Mouse (Mus musculus): ENCODE data around the gene Erbb2. TPM values are rescaled to one million over a fixed set of nuclear protein-coding genes. Genes with fewer than 3 reads are reported as not detected.

Erbb2 gene
- 26.9 and 30.7 TPM in 2 replicates for polyA plus RNA-seq (2015; fragmentation: Nextera tagmentation; extraction: Ambion mirVana)

DNA sequence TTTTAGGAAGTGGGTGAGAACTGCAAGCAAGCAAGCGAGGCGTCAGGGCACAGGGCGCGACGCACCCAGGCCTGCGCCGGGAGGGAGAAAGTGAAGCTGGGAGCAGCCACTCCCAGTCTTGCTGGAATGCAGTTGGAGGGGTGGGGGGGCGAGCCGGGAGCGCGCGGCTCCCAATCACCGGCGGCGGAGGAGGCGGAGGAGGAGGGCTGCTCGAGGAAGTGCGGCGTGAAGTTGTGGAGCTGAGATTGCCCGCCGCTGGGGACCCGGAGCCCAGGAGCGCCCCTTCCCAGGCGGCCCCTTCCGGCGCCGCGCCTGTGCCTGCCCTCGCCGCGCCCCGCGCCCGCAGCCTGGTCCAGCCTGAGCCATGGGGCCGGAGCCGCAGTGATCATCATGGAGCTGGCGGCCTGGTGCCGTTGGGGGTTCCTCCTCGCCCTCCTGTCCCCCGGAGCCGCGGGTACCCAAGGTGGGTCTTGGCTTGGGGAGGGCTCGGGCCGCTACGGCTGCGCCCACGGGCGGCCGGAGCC lies at the start of gene Erbb2:
TSS of gene Erbb2 (plus strand) at position 198 of the 524 bp plus-strand sequence.
- H3K27me3 ChIP-seq (ENCODE audit: control insufficient read depth, insufficient read depth, low read length) = no peaks in the 10 kb centered on the region
- ATAC-seq (ENCODE audit: low FRiP score, low TSS enrichment) (peak; percentile 85), DNase-seq (ENCODE audit: low spot score) (peak; percentile 97)
- no peaks in the 10 kb centered on the region for H3K9me3 ChIP-seq (ENCODE audit: control insufficient read depth, low read length)
- H3K9ac ChIP-seq (ENCODE audit: low read length) = peak within 1 kb of the TSS; percentile 97
- H3K4me3 ChIP-seq (ENCODE audit: low read depth, low read length) = peak within 1 kb of the TSS; percentile 100
- no peak for TF ChIP-seq EP300 (optimal IDR thresholded peaks at IDR 0.05)
- no peak for TF ChIP-seq CTCF (IDR thresholded peaks at IDR 0.05; ENCODE audit: low read depth)
- peak within 1 kb of the TSS; percentile 97 for H3K27ac ChIP-seq (replicated peaks)
- H3K4me1 ChIP-seq (replicated peaks; ENCODE audit: control insufficient read depth, insufficient read depth) = peaks cover 7% of the 10 kb centered on the region; the same call in 1 of the 2 replicates
- no peaks in the 10 kb centered on the region for H3K36me3 ChIP-seq (ENCODE audit: control insufficient read depth, insufficient read depth, low read length)
- H3K4me2 ChIP-seq (replicated peaks; ENCODE audit: low read depth) = peak within 1 kb of the TSS; percentile 78
- under 1% methylated on average over 33 of the region's 49 CpGs for WGBS

DNA sequence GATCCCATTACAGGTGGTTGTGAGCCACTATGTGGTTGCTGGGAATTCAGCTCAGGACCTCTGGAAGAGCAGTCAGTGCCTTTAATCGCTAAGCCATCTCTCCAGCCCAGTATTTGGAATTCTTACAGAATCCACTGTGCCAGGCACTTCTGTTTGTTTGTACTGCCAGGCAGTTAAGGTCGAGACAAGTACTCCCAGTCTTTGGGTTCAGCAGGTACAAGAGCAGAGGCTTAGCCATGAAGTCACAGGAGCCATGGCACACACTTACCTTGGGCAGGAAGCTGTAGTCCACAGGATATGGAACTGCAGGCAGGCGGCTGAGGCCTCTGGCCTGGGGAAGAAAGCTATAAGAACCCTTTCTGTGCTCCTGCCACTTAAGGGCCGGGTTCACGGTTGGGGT lies 48.5 kb upstream of the Erbb2 start:
- no peaks in the 10 kb centered on the region for H3K27me3 ChIP-seq (ENCODE audit: control insufficient read depth, insufficient read depth, low read length)
- ATAC-seq (ENCODE audit: low FRiP score, low TSS enrichment) = no peak
- TF ChIP-seq EP300 (optimal IDR thresholded peaks at IDR 0.05) (no peak), CTCF (IDR thresholded peaks at IDR 0.05; ENCODE audit: low read depth) (no peak)

DNA sequence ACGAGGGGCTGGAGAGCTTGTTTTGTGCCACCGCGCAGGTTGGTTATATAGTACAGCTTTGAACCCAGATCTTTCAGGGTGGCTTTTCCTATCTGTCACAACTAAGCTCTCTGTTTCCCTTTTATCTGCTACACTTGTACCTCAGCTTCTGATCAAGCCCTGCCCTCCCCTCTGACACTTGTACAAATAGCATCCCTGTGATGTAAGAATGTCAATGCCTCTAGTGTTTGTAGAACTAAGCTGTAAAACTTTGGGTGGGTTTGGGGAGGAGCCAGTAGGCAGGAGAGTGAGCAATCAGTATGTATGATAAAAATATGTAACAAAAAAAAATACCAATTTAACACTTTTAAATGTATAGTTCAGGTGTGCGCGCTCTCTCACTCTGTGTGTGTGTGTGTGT lies 47.9 kb upstream of the Erbb2 start:
- Histone ChIP-seq H3K4me3 (ENCODE audit: low read depth, low read length) (no peak overlapping the region), H3K9me3 (ENCODE audit: control insufficient read depth, low read length) (no peaks in the 10 kb centered on the region), H3K9ac (ENCODE audit: low read length) (no peak overlapping the region), H3K27ac (replicated peaks) (no peak overlapping the region), H3K27me3 (ENCODE audit: control insufficient read depth, insufficient read depth, low read length) (no peaks in the 10 kb centered on the region), H3K36me3 (ENCODE audit: control insufficient read depth, insufficient read depth, low read length) (no peaks in the 10 kb centered on the region), H3K4me2 (replicated peaks; ENCODE audit: low read depth) (no peak overlapping the region), H3K4me1 (replicated peaks; ENCODE audit: control insufficient read depth, insufficient read depth) (0 out of 2 replicates have a peak, but pooled peaks cover 3% of the 10 kb centered on the region)
- TF ChIP-seq EP300 (optimal IDR thresholded peaks at IDR 0.05) = no peak
- TF ChIP-seq CTCF (IDR thresholded peaks at IDR 0.05; ENCODE audit: low read depth) = no peak
- DNase-seq (ENCODE audit: low spot score) (no peak), ATAC-seq (ENCODE audit: low FRiP score, low TSS enrichment) (no peak)
- WGBS = 81% methylated on average over 5 of the region's 5 CpGs

More for the DNA sequence above, 48.5 kb upstream of the Erbb2 start:
- Histone ChIP-seq H3K4me1 (replicated peaks; ENCODE audit: control insufficient read depth, insufficient read depth) (peaks cover 5% of the 10 kb centered on the region; the same call in 1 of the 2 replicates), H3K9me3 (ENCODE audit: control insufficient read depth, low read length) (no peaks in the 10 kb centered on the region), H3K4me3 (ENCODE audit: low read depth, low read length) (no peak overlapping the region), H3K9ac (ENCODE audit: low read length) (no peak overlapping the region), H3K27ac (replicated peaks) (no peak overlapping the region), H3K4me2 (replicated peaks; ENCODE audit: low read depth) (no peak overlapping the region), H3K36me3 (ENCODE audit: control insufficient read depth, insufficient read depth, low read length) (no peaks in the 10 kb centered on the region)
- 62% methylated on average over 5 of the region's 5 CpGs for WGBS
- no peak for DNase-seq (ENCODE audit: low spot score)

DNA sequence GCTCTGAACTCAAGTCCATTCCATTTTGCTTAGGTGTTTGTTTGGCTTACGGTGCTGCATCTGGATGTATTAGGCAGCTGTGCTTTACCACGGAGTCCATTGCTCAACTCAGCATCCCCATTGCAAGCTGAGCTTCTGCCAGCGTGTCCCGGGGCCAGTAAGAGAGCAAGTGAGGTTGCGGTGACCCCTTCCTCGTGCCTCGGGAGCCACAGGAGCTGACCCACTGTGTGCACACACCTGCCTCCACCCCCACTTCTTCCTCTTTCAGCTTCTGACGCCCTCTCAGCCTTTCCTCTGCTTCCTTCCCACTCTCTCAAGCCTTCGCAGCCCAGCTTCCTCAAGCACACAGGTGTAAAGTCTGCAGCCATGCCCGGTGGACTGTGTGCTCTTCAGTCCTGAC lies 46.0 kb upstream of the Erbb2 start:
- Histone ChIP-seq H3K27ac (replicated peaks) (no peak overlapping the region), H3K9ac (ENCODE audit: low read length) (no peak overlapping the region), H3K27me3 (ENCODE audit: control insufficient read depth, insufficient read depth, low read length) (no peaks in the 10 kb centered on the region), H3K4me3 (ENCODE audit: low read depth, low read length) (no peak overlapping the region), H3K4me2 (replicated peaks; ENCODE audit: low read depth) (no peak overlapping the region), H3K4me1 (replicated peaks; ENCODE audit: control insufficient read depth, insufficient read depth) (0 out of 2 replicates have a peak, but pooled peaks cover 2% of the 10 kb centered on the region), H3K9me3 (ENCODE audit: control insufficient read depth, low read length) (no peaks in the 10 kb centered on the region), H3K36me3 (ENCODE audit: control insufficient read depth, insufficient read depth, low read length) (no peaks in the 10 kb centered on the region)
- 68% methylated on average over 10 of the region's 10 CpGs for WGBS
- DNase-seq (ENCODE audit: low spot score) (no peak), ATAC-seq (ENCODE audit: low FRiP score, low TSS enrichment) (no peak)
- TF ChIP-seq EP300 (optimal IDR thresholded peaks at IDR 0.05) (no peak), CTCF (IDR thresholded peaks at IDR 0.05; ENCODE audit: low read depth) (no peak)

DNA sequence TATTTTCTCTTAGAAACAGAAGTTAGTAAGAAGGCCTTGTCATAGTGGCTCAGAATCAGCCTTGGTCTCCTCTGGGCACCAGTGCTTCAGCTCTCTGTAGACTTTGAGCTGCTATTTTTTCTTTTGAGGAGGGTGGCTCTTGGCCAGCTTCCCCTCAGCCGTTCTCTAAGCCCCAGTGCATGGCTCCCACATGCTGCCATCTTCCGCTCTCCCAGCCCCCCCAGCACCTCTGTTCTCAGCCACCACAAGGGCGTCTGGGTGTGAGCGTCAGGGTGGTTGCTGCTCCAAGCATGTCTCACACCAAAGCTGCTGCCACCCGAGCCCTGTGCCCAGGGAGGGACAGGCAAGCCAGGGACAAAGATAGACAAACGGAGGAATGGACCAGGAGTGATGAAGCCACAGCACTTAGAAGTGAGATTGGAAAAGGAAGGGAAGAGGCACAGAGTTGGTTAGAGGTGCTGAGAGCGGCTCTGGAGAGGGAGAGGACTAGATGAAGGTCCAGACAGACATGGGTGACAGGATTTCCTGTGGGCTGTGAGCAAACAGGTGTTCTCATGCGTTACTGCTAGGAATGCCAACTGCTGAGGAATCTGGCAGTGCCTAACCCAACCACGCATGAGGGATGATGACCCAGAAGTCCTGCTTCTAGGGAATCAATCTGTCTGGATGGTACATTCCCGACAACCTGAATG lies 45.0 kb upstream of the Erbb2 start:
- Histone ChIP-seq H3K27me3 (ENCODE audit: control insufficient read depth, insufficient read depth, low read length) (no peaks in the 10 kb centered on the region), H3K4me3 (ENCODE audit: low read depth, low read length) (no peak overlapping the region), H3K9ac (ENCODE audit: low read length) (no peak overlapping the region), H3K27ac (replicated peaks) (no peak overlapping the region), H3K9me3 (ENCODE audit: control insufficient read depth, low read length) (no peaks in the 10 kb centered on the region), H3K4me1 (replicated peaks; ENCODE audit: control insufficient read depth, insufficient read depth) (no peaks in the 10 kb centered on the region), H3K4me2 (replicated peaks; ENCODE audit: low read depth) (no peak overlapping the region), H3K36me3 (ENCODE audit: control insufficient read depth, insufficient read depth, low read length) (no peaks in the 10 kb centered on the region)
- TF ChIP-seq CTCF (IDR thresholded peaks at IDR 0.05; ENCODE audit: low read depth) (no peak), EP300 (optimal IDR thresholded peaks at IDR 0.05) (no peak)
- ATAC-seq (ENCODE audit: low FRiP score, low TSS enrichment) = no peak
- DNase-seq (ENCODE audit: low spot score) = no peak
- whole genome bisulfite sequencing = 76% methylated on average over 10 of the region's 10 CpGs

DNA sequence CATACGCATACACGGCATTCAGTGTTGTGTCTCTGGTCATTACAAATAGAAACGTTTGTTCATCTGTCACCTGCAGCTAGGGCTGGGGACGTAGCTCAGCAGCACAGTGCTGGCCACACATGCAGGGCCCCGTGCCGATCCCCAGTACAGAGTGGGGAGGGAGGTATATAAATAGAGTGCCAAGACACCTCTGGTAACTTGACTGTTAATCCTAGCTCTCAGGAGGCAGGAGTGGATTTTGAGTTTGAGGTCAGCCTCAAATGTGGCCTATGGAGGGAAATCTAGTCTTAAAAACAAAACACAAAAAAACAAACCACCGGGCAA lies 44.4 kb upstream of the Erbb2 start:
- DNase-seq (ENCODE audit: low spot score) (no peak), ATAC-seq (ENCODE audit: low FRiP score, low TSS enrichment) (no peak)
- Histone ChIP-seq H3K27ac (replicated peaks) (no peak overlapping the region), H3K9me3 (ENCODE audit: control insufficient read depth, low read length) (no peaks in the 10 kb centered on the region), H3K4me2 (replicated peaks; ENCODE audit: low read depth) (no peak overlapping the region), H3K4me3 (ENCODE audit: low read depth, low read length) (no peak overlapping the region), H3K27me3 (ENCODE audit: control insufficient read depth, insufficient read depth, low read length) (no peaks in the 10 kb centered on the region), H3K36me3 (ENCODE audit: control insufficient read depth, insufficient read depth, low read length) (no peaks in the 10 kb centered on the region), H3K4me1 (replicated peaks; ENCODE audit: control insufficient read depth, insufficient read depth) (no peaks in the 10 kb centered on the region), H3K9ac (ENCODE audit: low read length) (no peak overlapping the region)
- TF ChIP-seq CTCF (IDR thresholded peaks at IDR 0.05; ENCODE audit: low read depth) (no peak), EP300 (optimal IDR thresholded peaks at IDR 0.05) (no peak)
- 74% methylated on average over 7 of the region's 7 CpGs for WGBS
